Comparison of ENCODE assay signal across 20 mouse cellular contexts in the genomic region with DNA sequence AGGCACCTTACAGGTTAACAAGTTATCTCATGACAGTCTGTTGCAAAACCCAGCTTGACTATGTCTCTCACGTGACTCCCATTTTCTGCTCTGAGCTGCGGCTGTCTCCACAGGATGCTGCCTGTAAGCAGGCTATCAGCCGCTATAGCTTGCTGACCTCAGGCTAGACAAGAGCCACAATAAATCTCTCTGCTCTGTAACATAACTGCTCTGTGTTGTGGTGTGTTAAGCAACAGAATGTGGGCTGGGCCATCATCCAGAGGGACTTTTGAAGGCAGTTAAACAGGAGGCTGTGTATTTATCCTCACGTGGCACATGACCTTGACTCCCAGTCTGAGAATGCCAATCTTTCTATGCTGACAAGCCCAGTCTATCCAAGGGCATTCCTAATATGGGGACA.
DNase-seq lines count a peak whose midpoint lies in the region; ATAC-seq lines count a peak whose summit lies in the region.
"Had no signal": no experiment of that assay in that cellular context is flagged by ENCODE, and none has a peak within 500 bp of the region (broad histone marks: within the 10 kb centered on the region; RNA-seq: fewer than 3 reads in every experiment).

No protein-coding gene starts in this region.

- H3K27me3 ChIP-seq in neural tube, embryonic 13.5 days: no peaks in the 10 kb centered on the region
- H3K27me3 ChIP-seq: neural tube, embryonic 12.5 days had no signal

- H3K9me3 ChIP-seq in neural tube, embryonic 13.5 days: 0 out of 2 replicates have a peak, but pooled peaks cover 5% of the 10 kb centered on the region
- H3K9me3 ChIP-seq: embryonic facial prominence, embryonic 10.5 days; limb, embryonic 10.5 days; neural tube, embryonic 12.5 days had no signal

- peaks cover 6% of the 10 kb centered on the region; the same call in 1 of the 2 replicates for H3K4me1 ChIP-seq in neural tube, embryonic 13.5 days (replicated peaks)
- H3K4me1 ChIP-seq: neural tube, embryonic 12.5 days had no signal

- no peaks in the 10 kb centered on the region for H3K36me3 ChIP-seq in neural tube, embryonic 13.5 days
- H3K36me3 ChIP-seq: embryonic facial prominence, embryonic 10.5 days; limb, embryonic 10.5 days; neural tube, embryonic 12.5 days had no signal

- H3K4me2 ChIP-seq in neural tube, embryonic 13.5 days: no peak overlapping the region
- H3K4me2 ChIP-seq: neural tube, embryonic 12.5 days had no signal

- ATAC-seq in neural tube, embryonic 13.5 days (ENCODE audit: low read depth): 0 out of 2 replicates have a peak, but pooled peaks have one; percentile 69
- ATAC-seq in common myeloid progenitor, adult 5-6 weeks (replicated peaks; ENCODE audit: low read depth, poor library complexity, severe bottlenecking): peak; percentile 39
- peak; percentile 16; the same call in 1 of the 2 replicates for ATAC-seq in neutrophil, adult 5-6 weeks (ENCODE audit: extremely low read depth, insufficient number of reproducible peaks, low FRiP score, poor library complexity, severe bottlenecking)
- ATAC-seq: inflammation-experienced regulatory T-cells, adult 6 months; midbrain, embryonic 16.5 days had no signal

- WGBS in neural tube, embryonic 13.5 days: 21% methylated on average over 4 of the region's 4 CpGs

- peak; percentile 36 for DNase-seq in kidney, adult 11 months
- DNase-seq in kidney, postnatal 4 days: no peak
- DNase-seq in neural tube, embryonic 10.5 days (ENCODE audit: extremely low spot score, low spot score): no peak
- DNase-seq in frontal cortex, adult 2 months (ENCODE audit: extremely low spot score in 1 of 2, low spot score in 1 of 2): no peak
- DNase-seq in urinary bladder, postnatal 10 days (ENCODE audit: low spot score): no peak
- DNase-seq: B cell, adult 2 months; cerebellum, postnatal 14 days; heart, postnatal 14 days; lung, postnatal 4 days; retina, postnatal 1 day; thymus, adult 18-20 months had no signal

- H3K4me3 ChIP-seq in neural tube, embryonic 13.5 days: no peak overlapping the region
- H3K4me3 ChIP-seq: embryonic facial prominence, embryonic 10.5 days; limb, embryonic 10.5 days; neural tube, embryonic 12.5 days had no signal

- no peak overlapping the region for H3K9ac ChIP-seq in neural tube, embryonic 13.5 days
- H3K9ac ChIP-seq: liver, embryonic 14.5 days; neural tube, embryonic 12.5 days had no signal

- H3K27ac ChIP-seq in neural tube, embryonic 13.5 days (replicated peaks): no peak overlapping the region
- H3K27ac ChIP-seq: embryonic facial prominence, embryonic 10.5 days; limb, embryonic 10.5 days; liver, embryonic 14.5 days; neural tube, embryonic 12.5 days had no signal

Comparison
In these comparisons a context has a peak if more than half of its experiments do, and no peak if none do; other contexts are left out.
1. ATAC-seq: peak in every context shown above with its lines; median percentile 69 in neural tube, embryonic 13.5 days; 39 in common myeloid progenitor, adult 5-6 weeks; 16 in neutrophil, adult 5-6 weeks.